Mouse (Mus musculus) cerebellum, adult 9-10 months (tissue): ENCODE data around the gene Parp3.

Source experiments
- DNase-seq: peaks from one replicate; pipeline ENCODE4 v3.0.0; 2022

Gene Parp3

DNA sequence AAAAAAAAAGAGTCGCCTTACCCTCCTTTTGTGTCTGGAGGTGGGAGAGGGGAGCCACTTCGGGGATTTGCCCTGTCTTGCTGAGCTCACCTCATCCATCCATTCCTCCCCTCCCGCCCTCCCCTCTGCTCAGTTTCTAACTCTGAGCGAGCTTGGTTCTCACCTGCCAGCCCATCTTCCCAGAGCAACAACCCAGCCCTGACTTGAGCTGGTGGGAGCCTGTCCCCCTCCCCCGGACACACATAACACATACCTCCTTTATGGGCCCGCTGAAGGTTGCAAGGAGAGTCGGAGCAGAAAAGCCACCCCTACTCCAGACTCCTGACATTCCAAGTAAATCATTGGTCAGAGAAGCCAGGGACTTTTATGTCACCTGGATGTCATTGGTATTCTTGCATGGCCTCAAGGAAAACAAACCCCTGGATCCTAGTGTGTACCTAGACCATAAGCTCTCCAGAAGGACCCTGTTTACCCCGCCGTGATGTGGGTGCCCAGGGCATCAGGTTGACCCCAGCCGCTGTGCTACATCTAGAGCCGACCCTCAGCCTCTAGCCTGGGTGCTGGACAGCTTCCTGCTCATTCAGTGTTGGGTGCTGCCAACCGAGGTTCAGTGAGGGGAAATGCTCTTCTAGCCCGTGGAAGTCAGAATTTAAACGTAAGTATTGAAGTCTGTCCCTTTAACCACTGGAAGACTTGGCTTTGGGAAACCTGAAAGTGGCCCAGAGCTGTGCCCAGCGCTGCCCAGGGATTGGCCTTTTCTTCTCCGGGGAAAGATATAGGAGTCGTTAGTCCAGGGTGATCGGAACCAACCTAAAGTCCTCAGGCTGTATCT lies 55.5 kb downstream of the Parp3 start:
- DNase-seq, result no peak

DNA sequence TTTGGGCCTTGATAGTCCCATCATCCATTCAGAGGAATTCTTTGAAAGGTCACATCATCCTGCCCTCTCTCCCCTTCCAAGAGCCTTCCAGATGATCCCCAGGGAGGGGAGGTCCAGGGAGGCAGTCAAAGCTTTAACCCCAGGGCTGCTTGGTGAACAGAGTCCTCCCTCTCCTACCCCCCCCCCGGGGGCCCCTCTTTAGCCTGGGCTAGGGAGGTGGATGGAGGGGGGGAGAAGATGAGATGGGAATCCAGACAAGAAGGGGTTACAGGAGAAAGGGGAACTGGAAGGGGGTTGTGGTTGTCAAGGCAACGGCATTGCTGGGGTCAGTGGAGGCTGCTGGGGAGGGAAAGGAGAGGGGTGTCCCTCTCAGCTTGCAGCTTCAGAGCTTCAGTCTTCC lies 56.1 kb downstream of the Parp3 start:
- no peak for DNase-seq
